Mouse (Mus musculus) lung, postnatal 0 days (tissue): ENCODE measurements around the gene Prep.

ENCODE experiments used
- CTCF ChIP-seq: IDR thresholded peaks from 2 replicates; pipeline ENCODE4 v1.5.1; 2016; ENCODE audit warnings: antibody characterized with exemption, mild to moderate bottlenecking
- EP300 ChIP-seq: IDR thresholded peaks from 2 replicates; pipeline ENCODE4 v1.6.1; 2016; ENCODE audit warnings: antibody characterized with exemption, mild to moderate bottlenecking, control low read depth

DNA sequence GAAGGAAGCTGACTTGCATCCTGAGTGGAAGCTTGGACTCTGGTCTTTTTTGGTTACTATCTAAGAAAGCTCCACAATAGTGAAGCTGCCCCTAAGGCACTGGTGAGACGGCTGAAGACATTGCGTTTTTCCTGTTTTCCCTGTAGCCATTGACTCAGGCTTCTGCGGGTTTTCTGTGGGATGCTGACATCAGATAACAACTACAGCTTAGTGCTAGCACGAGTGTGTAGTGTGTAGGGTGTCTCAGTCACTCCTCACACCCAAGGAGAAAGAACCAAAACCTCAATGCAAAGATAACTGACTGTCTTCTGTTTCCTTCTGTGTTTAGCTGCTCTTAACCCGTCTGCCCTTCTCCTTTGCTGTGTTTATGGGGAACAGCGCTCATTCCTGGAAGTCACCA lies 13.5 kb downstream of the Prep start:
- TF ChIP-seq EP300 (no peak), CTCF (no peak)
